Mouse (Mus musculus) embryonic fibroblast, embryonic 13.5 days (primary cell): ENCODE measurements at regions not wholly inside any gene's neighbourhood (a gene's known extent, or its start where the extent isn't known, plus 50 kb on each side); places are given as distances from the start of the nearest gene placed in this dataset.

Source experiments
- CTCF ChIP-seq: IDR thresholded peaks from 2 replicates; pipeline ENCODE4 v1.5.1; 2011; ENCODE audit warnings: mild to moderate bottlenecking, control low read depth, low read length, moderate library complexity, borderline replicate concordance; ENCODE audit not compliant: insufficient read depth
- POLR2A ChIP-seq: IDR thresholded peaks from 2 replicates; pipeline ENCODE4 v1.6.1; 2011; ENCODE audit warnings: low read depth, mild to moderate bottlenecking, control low read depth, low read length, moderate library complexity

DNA sequence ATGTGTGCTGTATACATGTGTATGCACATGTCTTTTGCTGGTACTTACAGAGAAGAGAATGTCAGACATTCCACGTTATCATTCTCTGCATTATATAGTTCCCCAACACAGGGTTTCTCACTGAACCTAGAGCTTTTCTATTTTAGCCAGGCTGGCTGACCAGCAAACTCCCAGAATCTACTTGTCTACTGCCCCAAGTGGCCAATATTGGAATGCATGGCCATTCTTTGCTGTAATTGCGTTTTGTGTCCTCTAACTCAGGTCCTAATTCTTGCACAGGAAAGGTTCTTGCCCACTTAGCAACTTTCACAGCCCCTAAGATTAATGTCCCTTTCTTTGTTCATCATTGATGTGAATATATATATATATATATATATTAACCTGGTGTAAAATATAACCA, 138.9 kb downstream of the Fasl start:
- TF ChIP-seq POLR2A (no peak), CTCF (no peak)
